In the genomic region with DNA sequence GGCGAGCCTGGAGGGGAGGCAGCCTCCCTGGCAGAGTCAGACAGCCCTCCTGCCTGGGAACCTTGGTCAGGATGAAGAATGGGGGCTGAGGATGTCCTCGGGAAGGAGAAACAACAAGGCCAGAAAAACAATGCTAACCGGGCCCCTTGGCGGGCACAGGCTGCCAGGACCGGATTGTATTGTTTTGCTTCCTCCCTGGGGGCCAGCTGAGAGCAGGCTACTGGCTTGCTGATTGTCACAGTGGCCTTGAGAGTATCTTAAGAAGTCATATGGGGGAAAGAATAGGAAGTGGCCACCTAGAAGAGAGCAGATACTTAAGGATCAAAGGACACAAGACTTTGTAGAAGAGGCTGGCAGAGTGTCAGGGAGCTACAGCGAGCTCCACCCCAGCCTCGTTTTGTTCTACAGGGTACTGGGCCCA, we compare ENCODE assay signal across 11 mouse cellular contexts. TPM values are rescaled to one million over a fixed set of nuclear protein-coding genes. Genes with fewer than 3 reads are reported as not detected.
DNase-seq lines count a peak whose midpoint lies in the region; ATAC-seq lines count a peak whose summit lies in the region.
"Had no signal": no experiment of that assay in that cellular context is flagged by ENCODE, and none has a peak within 500 bp of the region (broad histone marks: within the 10 kb centered on the region; RNA-seq: fewer than 3 reads in every experiment).

No protein-coding gene starts in this region.

- H3K36me3 ChIP-seq in forebrain, embryonic 10.5 days (replicated peaks): no peaks in the 10 kb centered on the region
- no peaks in the 10 kb centered on the region for H3K36me3 ChIP-seq in forebrain, embryonic 13.5 days (ENCODE audit: poor library complexity, severe bottlenecking)
- no peaks in the 10 kb centered on the region for H3K36me3 ChIP-seq in embryonic facial prominence, embryonic 14.5 days (ENCODE audit: control insufficient read depth, insufficient read depth, low read length)
- no peaks in the 10 kb centered on the region for H3K36me3 ChIP-seq in intestine, embryonic 15.5 days
- no peaks in the 10 kb centered on the region for H3K36me3 ChIP-seq in lung, embryonic 15.5 days
- H3K36me3 ChIP-seq: embryonic facial prominence, embryonic 13.5 days; midbrain, embryonic 12.5 days had no signal

- no peak overlapping the region for H3K4me3 ChIP-seq in forebrain, embryonic 10.5 days
- no peak overlapping the region for H3K4me3 ChIP-seq in forebrain, embryonic 13.5 days
- H3K4me3 ChIP-seq in embryonic facial prominence, embryonic 14.5 days (ENCODE audit: low read depth, low read length): no peak overlapping the region
- no peak overlapping the region for H3K4me3 ChIP-seq in intestine, embryonic 15.5 days (replicated peaks)
- H3K4me3 ChIP-seq in lung, embryonic 15.5 days: no peak overlapping the region
- H3K4me3 ChIP-seq: embryonic facial prominence, embryonic 13.5 days; midbrain, embryonic 12.5 days had no signal

- peaks cover 69% of the 10 kb centered on the region for H3K27me3 ChIP-seq in forebrain, embryonic 10.5 days (ENCODE audit: poor library complexity, severe bottlenecking)
- H3K27me3 ChIP-seq in forebrain, embryonic 13.5 days: peaks cover 27% of the 10 kb centered on the region
- no peaks in the 10 kb centered on the region for H3K27me3 ChIP-seq in embryonic facial prominence, embryonic 14.5 days (replicated peaks; ENCODE audit: control insufficient read depth, insufficient read depth, low read length)
- no peaks in the 10 kb centered on the region for H3K27me3 ChIP-seq in intestine, embryonic 15.5 days (replicated peaks)
- no peaks in the 10 kb centered on the region for H3K27me3 ChIP-seq in lung, embryonic 15.5 days
- H3K27me3 ChIP-seq: embryonic facial prominence, embryonic 13.5 days had no signal

- H3K9me3 ChIP-seq in forebrain, embryonic 10.5 days: no peaks in the 10 kb centered on the region
- no peaks in the 10 kb centered on the region for H3K9me3 ChIP-seq in forebrain, embryonic 13.5 days (replicated peaks)
- no peaks in the 10 kb centered on the region for H3K9me3 ChIP-seq in embryonic facial prominence, embryonic 14.5 days (ENCODE audit: control insufficient read depth, low read length)
- H3K9me3 ChIP-seq in intestine, embryonic 15.5 days: no peaks in the 10 kb centered on the region
- no peaks in the 10 kb centered on the region for H3K9me3 ChIP-seq in lung, embryonic 15.5 days
- H3K9me3 ChIP-seq: embryonic facial prominence, embryonic 13.5 days; midbrain, embryonic 12.5 days had no signal

- H3K4me2 ChIP-seq in forebrain, embryonic 13.5 days: no peak overlapping the region
- no peak overlapping the region for H3K4me2 ChIP-seq in embryonic facial prominence, embryonic 14.5 days (ENCODE audit: low read depth, low read length)
- H3K4me2 ChIP-seq in intestine, embryonic 15.5 days (replicated peaks): no peak overlapping the region
- no peak overlapping the region for H3K4me2 ChIP-seq in lung, embryonic 15.5 days
- H3K4me2 ChIP-seq: embryonic facial prominence, embryonic 13.5 days; midbrain, embryonic 12.5 days had no signal

- 24% methylated on average over 7 of the region's 7 CpGs for WGBS in forebrain, embryonic 10.5 days
- WGBS in forebrain, embryonic 13.5 days: 20% methylated on average over 7 of the region's 7 CpGs
- 29% methylated on average over 7 of the region's 7 CpGs for WGBS in embryonic facial prominence, embryonic 14.5 days
- 40% methylated on average over 7 of the region's 7 CpGs for WGBS in intestine, embryonic 15.5 days
- WGBS in lung, embryonic 15.5 days: 33% methylated on average over 7 of the region's 7 CpGs

- peaks cover 19% of the 10 kb centered on the region for H3K4me1 ChIP-seq in forebrain, embryonic 10.5 days
- no peaks in the 10 kb centered on the region for H3K4me1 ChIP-seq in forebrain, embryonic 13.5 days
- no peaks in the 10 kb centered on the region for H3K4me1 ChIP-seq in embryonic facial prominence, embryonic 14.5 days (ENCODE audit: control insufficient read depth, insufficient read depth, low read length)
- H3K4me1 ChIP-seq in intestine, embryonic 15.5 days (replicated peaks): peaks cover 21% of the 10 kb centered on the region
- peaks cover 12% of the 10 kb centered on the region; the same call in 1 of the 2 replicates for H3K4me1 ChIP-seq in lung, embryonic 15.5 days
- H3K4me1 ChIP-seq: midbrain, embryonic 12.5 days had no signal

- ATAC-seq in forebrain, embryonic 13.5 days: no peak
- no peak for ATAC-seq in embryonic facial prominence, embryonic 14.5 days (ENCODE audit: low read depth)
- no peak for ATAC-seq in intestine, embryonic 15.5 days
- ATAC-seq in lung, embryonic 15.5 days (ENCODE audit: borderline replicate concordance, extremely low read depth, low FRiP score, low TSS enrichment): peak; percentile 65

- DNase-seq in forebrain, embryonic 10.5 days (ENCODE audit: extremely low spot score, low spot score): no peak
- peak; percentile 45 for DNase-seq in embryonic facial prominence, embryonic 14.5 days (ENCODE audit: low spot score)
- no peak for DNase-seq in thymus, postnatal 25 days
- DNase-seq in right cerebral cortex, postnatal 4 days: no peak
- no peak for DNase-seq in cerebellum, postnatal 36 days

- H3K9ac ChIP-seq in forebrain, embryonic 13.5 days: no peak overlapping the region
- H3K9ac ChIP-seq in embryonic facial prominence, embryonic 14.5 days (ENCODE audit: low read depth, low read length): no peak overlapping the region
- no peak overlapping the region for H3K9ac ChIP-seq in intestine, embryonic 15.5 days
- H3K9ac ChIP-seq in lung, embryonic 15.5 days: no peak overlapping the region
- H3K9ac ChIP-seq: embryonic facial prominence, embryonic 13.5 days; midbrain, embryonic 12.5 days had no signal

- H3K27ac ChIP-seq in forebrain, embryonic 10.5 days: peak overlapping the region; percentile 36; the same call in 1 of the 2 replicates
- no peak overlapping the region for H3K27ac ChIP-seq in forebrain, embryonic 13.5 days
- no peak overlapping the region for H3K27ac ChIP-seq in embryonic facial prominence, embryonic 14.5 days (replicated peaks; ENCODE audit: low read depth, low read length)
- H3K27ac ChIP-seq in intestine, embryonic 15.5 days: 0 out of 2 replicates have a peak overlapping the region, but pooled peaks have one; percentile 28
- H3K27ac ChIP-seq in lung, embryonic 15.5 days: peak overlapping the region; percentile 81
- H3K27ac ChIP-seq: embryonic facial prominence, embryonic 13.5 days; midbrain, embryonic 12.5 days had no signal

RNA-seq across cellular contexts. Expression of gene Marc2, which starts 18.1 kb away (rescaled TPM):
- polyA plus RNA-seq in forebrain, embryonic 10.5 days (2016; fragmentation: Nextera tagmentation; extraction: Ambion mirVana): 78.1 and 82.6 TPM in 2 replicates
- polyA plus RNA-seq in forebrain, embryonic 13.5 days (2015; fragmentation: Nextera tagmentation; extraction: Ambion mirVana): 100 and 103 TPM in 2 replicates
- polyA plus RNA-seq in embryonic facial prominence, embryonic 14.5 days (2014; fragmentation: Nextera tagmentation; extraction: Ambion mirVana): 212 and 218 TPM in 2 replicates
- 361 and 402 TPM in 2 replicates for polyA plus RNA-seq in intestine, embryonic 15.5 days (2015; fragmentation: Nextera tagmentation; extraction: Ambion mirVana)
- polyA plus RNA-seq in lung, embryonic 15.5 days (2015; fragmentation: Nextera tagmentation; extraction: Ambion mirVana): 150 and 160 TPM in 2 replicates

RNA-seq across cellular contexts. Expression of gene C130074G19Rik, which starts 18.6 kb away (rescaled TPM):
- polyA plus RNA-seq in forebrain, embryonic 10.5 days (2016; fragmentation: Nextera tagmentation; extraction: Ambion mirVana): 0.56 and 0.58 TPM in 2 replicates
- polyA plus RNA-seq in forebrain, embryonic 13.5 days (2015; fragmentation: Nextera tagmentation; extraction: Ambion mirVana): 0.89 and 1.0 TPM in 2 replicates
- polyA plus RNA-seq in embryonic facial prominence, embryonic 14.5 days (2014; fragmentation: Nextera tagmentation; extraction: Ambion mirVana): 2.3 and 2.7 TPM in 2 replicates
- polyA plus RNA-seq in intestine, embryonic 15.5 days (2015; fragmentation: Nextera tagmentation; extraction: Ambion mirVana): 2.3 and 2.7 TPM in 2 replicates
- polyA plus RNA-seq in lung, embryonic 15.5 days (2015; fragmentation: Nextera tagmentation; extraction: Ambion mirVana): 2.7 TPM in 2 replicates
- polyA plus RNA-seq: C2C12 had no signal

RNA-seq across cellular contexts. Expression of gene Marc1, which starts 53.3 kb away (rescaled TPM):
- not detected in 2 replicates for polyA plus RNA-seq in forebrain, embryonic 10.5 days (2016; fragmentation: Nextera tagmentation; extraction: Ambion mirVana)
- polyA plus RNA-seq in forebrain, embryonic 13.5 days (2015; fragmentation: Nextera tagmentation; extraction: Ambion mirVana): 0.22 TPM in 1 of 2 replicates, not detected in the other
- polyA plus RNA-seq in embryonic facial prominence, embryonic 14.5 days (2014; fragmentation: Nextera tagmentation; extraction: Ambion mirVana): 0.08 and 0.24 TPM in 2 replicates
- polyA plus RNA-seq in intestine, embryonic 15.5 days (2015; fragmentation: Nextera tagmentation; extraction: Ambion mirVana): 0.86 and 0.88 TPM in 2 replicates
- 0.11 and 0.23 TPM in 2 replicates for polyA plus RNA-seq in lung, embryonic 15.5 days (2015; fragmentation: Nextera tagmentation; extraction: Ambion mirVana)
- polyA plus RNA-seq: embryonic facial prominence, embryonic 13.5 days had no signal

Comparison
In these comparisons a context has a peak if more than half of its experiments do, and no peak if none do; other contexts are left out.
1. H3K27ac ChIP-seq: peak in forebrain, embryonic 10.5 days (single experiment), intestine, embryonic 15.5 days (single experiment) and lung, embryonic 15.5 days (single experiment); none in forebrain, embryonic 13.5 days (single experiment) and embryonic facial prominence, embryonic 14.5 days (single experiment).